Mouse (Mus musculus): ENCODE measurements at regions not wholly inside any gene's neighbourhood (a gene's known extent, or its start where the extent isn't known, plus 50 kb on each side); places are given as distances from the start of the nearest gene placed in this dataset.

GRCm38 (mm10) chr1:51660531-51660930 lies 182.3 kb upstream of the Nabp1 start:
- WGBS (ENCODE audit: insufficient replicate concordance): 71% methylated on average over 1 of the region's 1 CpGs

GRCm38 (mm10) chr1:51657203-51657602 lies 179.0 kb upstream of the Nabp1 start:
- no peak for ATAC-seq (ENCODE audit: low read depth)
- no peak overlapping the region for H3K27ac ChIP-seq (ENCODE audit: low read length)
- no peaks in the 10 kb centered on the region for H3K9me3 ChIP-seq (replicated peaks; ENCODE audit: control insufficient read depth, low read length)
- no peak overlapping the region for H3K4me3 ChIP-seq (ENCODE audit: low read depth, low read length)
- no peak overlapping the region for H3K4me2 ChIP-seq (ENCODE audit: low read depth, low read length)
- no peaks in the 10 kb centered on the region for H3K36me3 ChIP-seq (ENCODE audit: control insufficient read depth, insufficient read depth)
- 33% methylated on average over 4 of the region's 4 CpGs for WGBS (ENCODE audit: insufficient replicate concordance)
- H3K27me3 ChIP-seq (ENCODE audit: control insufficient read depth, insufficient read depth, low read depth, low read length): no peaks in the 10 kb centered on the region
- no peaks in the 10 kb centered on the region for H3K4me1 ChIP-seq (ENCODE audit: control insufficient read depth, low read depth, low read length)
- no peak overlapping the region for H3K9ac ChIP-seq (ENCODE audit: low read depth, low read length)

More at GRCm38 (mm10) chr1:51660531-51660930, 182.3 kb upstream of the Nabp1 start:
- Histone ChIP-seq H3K36me3 (ENCODE audit: control insufficient read depth, insufficient read depth) (no peaks in the 10 kb centered on the region), H3K9me3 (replicated peaks; ENCODE audit: control insufficient read depth, low read length) (no peaks in the 10 kb centered on the region), H3K27me3 (ENCODE audit: control insufficient read depth, insufficient read depth, low read depth, low read length) (no peaks in the 10 kb centered on the region), H3K4me1 (ENCODE audit: control insufficient read depth, low read depth, low read length) (no peaks in the 10 kb centered on the region), H3K4me2 (ENCODE audit: low read depth, low read length) (no peak overlapping the region), H3K9ac (ENCODE audit: low read depth, low read length) (no peak overlapping the region), H3K27ac (ENCODE audit: low read length) (no peak overlapping the region), H3K4me3 (ENCODE audit: low read depth, low read length) (no peak overlapping the region)
- ATAC-seq (ENCODE audit: low read depth): no peak

GRCm38 (mm10) chr1:51650653-51650995 lies 172.4 kb upstream of the Nabp1 start:
- H3K4me2 ChIP-seq (ENCODE audit: low read depth, low read length): no peak overlapping the region
- 40% methylated on average over 3 of the region's 3 CpGs for WGBS (ENCODE audit: insufficient replicate concordance)
- H3K36me3 ChIP-seq (ENCODE audit: control insufficient read depth, insufficient read depth): no peaks in the 10 kb centered on the region
- H3K27me3 ChIP-seq (ENCODE audit: control insufficient read depth, insufficient read depth, low read depth, low read length): no peaks in the 10 kb centered on the region
- ATAC-seq (ENCODE audit: low read depth): no peak
- H3K27ac ChIP-seq (ENCODE audit: low read length): no peak overlapping the region
- no peaks in the 10 kb centered on the region for H3K9me3 ChIP-seq (replicated peaks; ENCODE audit: control insufficient read depth, low read length)
- no peaks in the 10 kb centered on the region for H3K4me1 ChIP-seq (ENCODE audit: control insufficient read depth, low read depth, low read length)
- no peak overlapping the region for H3K9ac ChIP-seq (ENCODE audit: low read depth, low read length)
- no peak overlapping the region for H3K4me3 ChIP-seq (ENCODE audit: low read depth, low read length)

- 50% methylated on average over 4 of the region's 4 CpGs for WGBS (ENCODE audit: insufficient replicate concordance)
- no peak overlapping the region for H3K9ac ChIP-seq (ENCODE audit: low read depth, low read length)
- H3K4me3 ChIP-seq (ENCODE audit: low read depth, low read length): no peak overlapping the region
Observed at GRCm38 (mm10) chr1:51649963-51650652, 171.9 kb upstream of the Nabp1 start.

GRCm38 (mm10) chr1:51647955-51648354 lies 169.7 kb upstream of the Nabp1 start:
- no peaks in the 10 kb centered on the region for H3K27me3 ChIP-seq (ENCODE audit: control insufficient read depth, insufficient read depth, low read depth, low read length)
- H3K27ac ChIP-seq (ENCODE audit: low read length): no peak overlapping the region
- no peak overlapping the region for H3K4me3 ChIP-seq (ENCODE audit: low read depth, low read length)
- ATAC-seq (ENCODE audit: low read depth): no peak
- no peaks in the 10 kb centered on the region for H3K4me1 ChIP-seq (ENCODE audit: control insufficient read depth, low read depth, low read length)
- no peak overlapping the region for H3K4me2 ChIP-seq (ENCODE audit: low read depth, low read length)
- no peaks in the 10 kb centered on the region for H3K36me3 ChIP-seq (ENCODE audit: control insufficient read depth, insufficient read depth)
- WGBS (ENCODE audit: insufficient replicate concordance): 58% methylated on average over 2 of the region's 2 CpGs
- no peaks in the 10 kb centered on the region for H3K9me3 ChIP-seq (replicated peaks; ENCODE audit: control insufficient read depth, low read length)
- no peak overlapping the region for H3K9ac ChIP-seq (ENCODE audit: low read depth, low read length)

More at GRCm38 (mm10) chr1:51649963-51650652, 171.9 kb upstream of the Nabp1 start:
- H3K4me1 ChIP-seq (ENCODE audit: control insufficient read depth, low read depth, low read length): no peaks in the 10 kb centered on the region
- no peak overlapping the region for H3K27ac ChIP-seq (ENCODE audit: low read length)
- H3K27me3 ChIP-seq (ENCODE audit: control insufficient read depth, insufficient read depth, low read depth, low read length): no peaks in the 10 kb centered on the region
- ATAC-seq (ENCODE audit: low read depth): no peak
- H3K9me3 ChIP-seq (replicated peaks; ENCODE audit: control insufficient read depth, low read length): no peaks in the 10 kb centered on the region
- H3K4me2 ChIP-seq (ENCODE audit: low read depth, low read length): no peak overlapping the region
- no peaks in the 10 kb centered on the region for H3K36me3 ChIP-seq (ENCODE audit: control insufficient read depth, insufficient read depth)

GRCm38 (mm10) chr1:51644399-51644798 lies 166.2 kb upstream of the Nabp1 start:
- Histone ChIP-seq H3K4me1 (ENCODE audit: control insufficient read depth, low read depth, low read length) (no peaks in the 10 kb centered on the region), H3K9ac (ENCODE audit: low read depth, low read length) (no peak overlapping the region), H3K4me2 (ENCODE audit: low read depth, low read length) (no peak overlapping the region), H3K27ac (ENCODE audit: low read length) (no peak overlapping the region), H3K4me3 (ENCODE audit: low read depth, low read length) (no peak overlapping the region), H3K9me3 (replicated peaks; ENCODE audit: control insufficient read depth, low read length) (no peaks in the 10 kb centered on the region), H3K27me3 (ENCODE audit: control insufficient read depth, insufficient read depth, low read depth, low read length) (no peaks in the 10 kb centered on the region), H3K36me3 (ENCODE audit: control insufficient read depth, insufficient read depth) (no peaks in the 10 kb centered on the region)
- WGBS (ENCODE audit: insufficient replicate concordance): 31% methylated on average over 2 of the region's 2 CpGs
- ATAC-seq (ENCODE audit: low read depth): no peak

GRCm38 (mm10) chr1:51643640-51644039 lies 165.4 kb upstream of the Nabp1 start:
- Histone ChIP-seq H3K36me3 (ENCODE audit: control insufficient read depth, insufficient read depth) (no peaks in the 10 kb centered on the region), H3K9ac (ENCODE audit: low read depth, low read length) (no peak overlapping the region), H3K4me2 (ENCODE audit: low read depth, low read length) (no peak overlapping the region), H3K27me3 (ENCODE audit: control insufficient read depth, insufficient read depth, low read depth, low read length) (no peaks in the 10 kb centered on the region), H3K4me3 (ENCODE audit: low read depth, low read length) (no peak overlapping the region), H3K4me1 (ENCODE audit: control insufficient read depth, low read depth, low read length) (no peaks in the 10 kb centered on the region), H3K9me3 (replicated peaks; ENCODE audit: control insufficient read depth, low read length) (no peaks in the 10 kb centered on the region), H3K27ac (ENCODE audit: low read length) (no peak overlapping the region)
- WGBS (ENCODE audit: insufficient replicate concordance): 43% methylated on average over 3 of the region's 3 CpGs
- ATAC-seq (ENCODE audit: low read depth): no peak

- H3K9ac ChIP-seq (ENCODE audit: low read depth, low read length): no peak overlapping the region
- H3K4me2 ChIP-seq (ENCODE audit: low read depth, low read length): no peak overlapping the region
- H3K9me3 ChIP-seq (replicated peaks; ENCODE audit: control insufficient read depth, low read length): no peaks in the 10 kb centered on the region
- no peak overlapping the region for H3K27ac ChIP-seq (ENCODE audit: low read length)
- H3K4me3 ChIP-seq (ENCODE audit: low read depth, low read length): no peak overlapping the region
- WGBS (ENCODE audit: insufficient replicate concordance): 47% methylated on average over 6 of the region's 6 CpGs
- ATAC-seq (ENCODE audit: low read depth): no peak
- no peaks in the 10 kb centered on the region for H3K36me3 ChIP-seq (ENCODE audit: control insufficient read depth, insufficient read depth)
- H3K4me1 ChIP-seq (ENCODE audit: control insufficient read depth, low read depth, low read length): no peaks in the 10 kb centered on the region
- no peaks in the 10 kb centered on the region for H3K27me3 ChIP-seq (ENCODE audit: control insufficient read depth, insufficient read depth, low read depth, low read length)
Observed at GRCm38 (mm10) chr1:51638519-51639302, 160.5 kb upstream of the Nabp1 start.

- Histone ChIP-seq H3K9ac (ENCODE audit: low read depth, low read length) (no peak overlapping the region), H3K36me3 (ENCODE audit: control insufficient read depth, insufficient read depth) (no peaks in the 10 kb centered on the region), H3K4me1 (ENCODE audit: control insufficient read depth, low read depth, low read length) (no peaks in the 10 kb centered on the region), H3K4me2 (ENCODE audit: low read depth, low read length) (no peak overlapping the region), H3K9me3 (replicated peaks; ENCODE audit: control insufficient read depth, low read length) (no peaks in the 10 kb centered on the region), H3K27ac (ENCODE audit: low read length) (no peak overlapping the region), H3K4me3 (ENCODE audit: low read depth, low read length) (no peak overlapping the region), H3K27me3 (ENCODE audit: control insufficient read depth, insufficient read depth, low read depth, low read length) (no peaks in the 10 kb centered on the region)
- no peak for ATAC-seq (ENCODE audit: low read depth)
- WGBS (ENCODE audit: insufficient replicate concordance): 42% methylated on average over 7 of the region's 7 CpGs
Observed at GRCm38 (mm10) chr1:51635881-51636515, 157.8 kb upstream of the Nabp1 start.

Data from liver, embryonic 16.5 days (tissue).